Mouse (Mus musculus) kidney, postnatal 36 days (tissue): ENCODE data around the gene Pou5f1.
A peak's percentile ranks its signal among the peaks of the same experiment; 100 is the strongest.

Experiments used
- DNase-seq, 2 experiments: peaks; one replicate each; pipeline ENCODE4 v3.0.0; 2021 to 2022; ENCODE audit warnings: mixed read lengths in 2 of 2

Pou5f1 gene

GRCm38 (mm10) chr17:35551881-35552414 is 46.1 kb downstream of the Pou5f1 start, which contains the start of gene Cdsn:
Cdsn (plus strand) TSS chr17:35552128.
- DNase-seq = no peak

GRCm38 (mm10) chr17:35554321-35554720 is 48.5 kb downstream of the Pou5f1 start:
- no peak for DNase-seq

- DNase-seq = no peak
These were observed 49.1 kb downstream of the Pou5f1 start for GRCm38 (mm10) chr17:35554761-35555397.

GRCm38 (mm10) chr17:35556186-35556765 is 50.5 kb downstream of the Pou5f1 start:
- peak; percentile 29 to 63 for DNase-seq

- DNase-seq = peak; percentile 83 to 84
These were observed 51.0 kb downstream of the Pou5f1 start for GRCm38 (mm10) chr17:35556812-35557211.

GRCm38 (mm10) chr17:35557351-35557750 is 51.5 kb downstream of the Pou5f1 start:
- no peak for DNase-seq

GRCm38 (mm10) chr17:35558216-35558615 is 52.4 kb downstream of the Pou5f1 start:
- no peak for DNase-seq
